8 mouse cellular contexts compared by ENCODE assay signal in the genomic region with DNA sequence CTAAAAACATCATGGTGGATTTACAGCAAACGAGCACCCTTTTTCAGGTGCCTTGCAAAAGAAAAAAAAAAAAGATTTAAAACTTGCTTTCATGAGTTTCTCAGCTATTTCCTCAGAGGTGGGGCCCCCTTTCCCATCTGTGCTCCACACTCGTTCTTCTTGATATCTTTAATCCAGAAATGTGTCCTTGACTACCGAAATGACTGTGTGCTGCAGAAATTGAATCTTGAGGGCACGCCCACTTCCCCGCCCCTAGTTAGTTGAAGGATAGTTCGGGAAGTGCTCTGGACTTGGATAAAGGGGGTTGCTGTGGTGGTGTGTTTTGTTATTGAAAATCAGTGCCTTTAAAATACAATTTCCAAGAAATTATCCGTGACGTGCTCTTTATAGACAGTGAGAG. TPM values are rescaled to one million over a fixed set of nuclear protein-coding genes. Genes with fewer than 3 reads are reported as not detected.
DNase-seq lines count a peak whose midpoint lies in the region; ATAC-seq and TF ChIP-seq lines count a peak whose summit lies in the region.

No protein-coding gene starts in this region.

- peak overlapping the region; percentile 92 for H3K4me2 ChIP-seq in hindbrain, embryonic 13.5 days
- peak overlapping the region; percentile 78 for H3K4me2 ChIP-seq in limb, embryonic 14.5 days (replicated peaks; ENCODE audit: low read depth, low read length, severe bottlenecking)
- peak overlapping the region; percentile 81 for H3K4me2 ChIP-seq in midbrain, embryonic 14.5 days (ENCODE audit: low read length)

- peak; percentile 44 for DNase-seq in right cerebral cortex, adult 18-20 months
- DNase-seq in right cerebral cortex, postnatal 25 days, result no peak
- DNase-seq in cerebellum, adult 2 months, result peak; percentile 52 to 58
- DNase-seq in forelimb bud, embryonic 11.5 days (ENCODE audit: low read depth, low spot score), result peak; percentile 53
- peak; percentile 69 for DNase-seq in limb, embryonic 14.5 days (ENCODE audit: low spot score)
- peak; percentile 67 for DNase-seq in midbrain, embryonic 14.5 days
- peak; percentile 71 for DNase-seq in thymus, postnatal 14 days

- H3K4me1 ChIP-seq in cerebellum, adult 2 months (ENCODE audit: control insufficient read depth, insufficient read depth, low read length), result peaks cover 12% of the 10 kb centered on the region; the same call in 1 of the 2 replicates
- peaks cover 57% of the 10 kb centered on the region for H3K4me1 ChIP-seq in hindbrain, embryonic 13.5 days (replicated peaks)
- H3K4me1 ChIP-seq in limb, embryonic 14.5 days (ENCODE audit: control insufficient read depth, insufficient read depth, low read length), result peaks cover 38% of the 10 kb centered on the region
- H3K4me1 ChIP-seq in midbrain, embryonic 14.5 days (ENCODE audit: control insufficient read depth, insufficient read depth, low read length), result peaks cover 25% of the 10 kb centered on the region

- no peak for TF ChIP-seq CTCF in cerebellum, adult 2 months (IDR thresholded peaks at IDR 0.05; ENCODE audit: borderline replicate concordance, insufficient read depth, low read depth, low read length)

- peak overlapping the region; percentile 55 for H3K4me3 ChIP-seq in cerebellum, adult 2 months (replicated peaks; ENCODE audit: insufficient read depth, low read depth, low read length)
- H3K4me3 ChIP-seq in hindbrain, embryonic 13.5 days, result peak overlapping the region; percentile 96
- peak overlapping the region; percentile 89 for H3K4me3 ChIP-seq in limb, embryonic 14.5 days (replicated peaks; ENCODE audit: low read length)
- H3K4me3 ChIP-seq in midbrain, embryonic 14.5 days (replicated peaks; ENCODE audit: low read depth, low read length), result peak overlapping the region; percentile 86

- H3K27ac ChIP-seq in cerebellum, adult 2 months (ENCODE audit: insufficient read depth, low read length), result no peak overlapping the region
- peak overlapping the region; percentile 48; the same call in 1 of the 2 replicates for H3K27ac ChIP-seq in hindbrain, embryonic 13.5 days
- peak overlapping the region; percentile 55 for H3K27ac ChIP-seq in limb, embryonic 14.5 days (replicated peaks; ENCODE audit: low read depth, low read length)
- 0 out of 2 replicates have a peak overlapping the region, but pooled peaks have one; percentile 20 for H3K27ac ChIP-seq in midbrain, embryonic 14.5 days (replicated peaks; ENCODE audit: low read depth, low read length)

- ATAC-seq in hindbrain, embryonic 13.5 days (ENCODE audit: low FRiP score), result no peak
- ATAC-seq in limb, embryonic 14.5 days (ENCODE audit: low FRiP score, low read depth), result 0 out of 2 replicates have a peak, but pooled peaks have one; percentile 23
- no peak for ATAC-seq in midbrain, embryonic 14.5 days (ENCODE audit: low FRiP score, low TSS enrichment)

- no peak for TF ChIP-seq POLR2A in cerebellum, adult 2 months (IDR thresholded peaks at IDR 0.05; ENCODE audit: borderline replicate concordance, insufficient read depth, low read length)
- no peak for TF ChIP-seq POLR2A in limb, embryonic 14.5 days (IDR thresholded peaks at IDR 0.05; ENCODE audit: borderline replicate concordance, extremely low read depth, insufficient read depth, insufficient read length)

- H3K9me3 ChIP-seq in hindbrain, embryonic 13.5 days, result no peaks in the 10 kb centered on the region
- H3K9me3 ChIP-seq in limb, embryonic 14.5 days (ENCODE audit: control insufficient read depth, low read length), result no peaks in the 10 kb centered on the region
- H3K9me3 ChIP-seq in midbrain, embryonic 14.5 days (ENCODE audit: control insufficient read depth, low read length), result no peaks in the 10 kb centered on the region

- H3K36me3 ChIP-seq in hindbrain, embryonic 13.5 days, result no peaks in the 10 kb centered on the region
- no peaks in the 10 kb centered on the region for H3K36me3 ChIP-seq in limb, embryonic 14.5 days (ENCODE audit: control insufficient read depth, insufficient read depth, low read length)
- no peaks in the 10 kb centered on the region for H3K36me3 ChIP-seq in midbrain, embryonic 14.5 days (ENCODE audit: control insufficient read depth, insufficient read depth, low read length)

- H3K9ac ChIP-seq in hindbrain, embryonic 13.5 days, result no peak overlapping the region
- H3K9ac ChIP-seq in limb, embryonic 14.5 days (ENCODE audit: low read depth, low read length, severe bottlenecking), result no peak overlapping the region
- no peak overlapping the region for H3K9ac ChIP-seq in midbrain, embryonic 14.5 days (replicated peaks; ENCODE audit: low read length)

- no peaks in the 10 kb centered on the region for H3K27me3 ChIP-seq in cerebellum, adult 2 months (ENCODE audit: control insufficient read depth, insufficient read depth, low read length)
- 0 out of 2 replicates have a peak, but pooled peaks cover 5% of the 10 kb centered on the region for H3K27me3 ChIP-seq in hindbrain, embryonic 13.5 days
- no peaks in the 10 kb centered on the region for H3K27me3 ChIP-seq in limb, embryonic 14.5 days (ENCODE audit: control insufficient read depth, insufficient read depth, low read length)
- H3K27me3 ChIP-seq in midbrain, embryonic 14.5 days (ENCODE audit: control insufficient read depth, insufficient read depth, low read length), result no peaks in the 10 kb centered on the region

- whole genome bisulfite sequencing in cerebellum, adult 2 months, result 2% methylated on average over 8 of the region's 8 CpGs
- WGBS in hindbrain, embryonic 13.5 days, result 0% methylated on average over 8 of the region's 8 CpGs
- under 1% methylated on average over 8 of the region's 8 CpGs for WGBS in limb, embryonic 14.5 days
- WGBS in midbrain, embryonic 14.5 days, result under 1% methylated on average over 8 of the region's 8 CpGs

RNA-seq across cellular contexts. Expression of a gene that starts 0.7 kb away (rescaled TPM):
- polyA plus RNA-seq in cerebellum, adult 2 months (2012; rRNA removed), result 84.5 and 86.2 TPM in 2 replicates
- 10.9 and 12.5 TPM in 2 replicates for polyA plus RNA-seq in hindbrain, embryonic 13.5 days (2015; fragmentation: Nextera tagmentation; extraction: Ambion mirVana)
- polyA plus RNA-seq in limb, embryonic 14.5 days (2012; rRNA removed), result 49.4 and 59.6 TPM in 2 replicates
- polyA plus RNA-seq in limb, embryonic 14.5 days (2014; fragmentation: Nextera tagmentation; extraction: Ambion mirVana), result 31.2 and 35.1 TPM in 2 replicates
- 17.1 and 18.7 TPM in 2 replicates for polyA plus RNA-seq in midbrain, embryonic 14.5 days (2014; fragmentation: Nextera tagmentation; extraction: Ambion mirVana)
